ENCODE assay signal across 26 mouse cellular contexts in genomic region chrX:100629076-100629475, GRCm38 (mm10). TPM values are rescaled to one million over a fixed set of nuclear protein-coding genes. Genes with fewer than 3 reads are reported as not detected.
DNase-seq lines count a peak whose midpoint lies in the region; ATAC-seq and TF ChIP-seq lines count a peak whose summit lies in the region.
"Had no signal": no experiment of that assay in that cellular context is flagged by ENCODE, and none has a peak within 500 bp of the region (broad histone marks: within the 10 kb centered on the region; RNA-seq: fewer than 3 reads in every experiment).

No protein-coding gene starts in this region.

- no peaks in the 10 kb centered on the region for H3K9me3 ChIP-seq in liver, embryonic 12.5 days (replicated peaks)
- H3K9me3 ChIP-seq in liver, embryonic 11.5 days (ENCODE audit: control insufficient read depth, low read length), result no peaks in the 10 kb centered on the region
- H3K9me3 ChIP-seq in liver, postnatal 0 days (ENCODE audit: low read length), result no peaks in the 10 kb centered on the region
- H3K9me3 ChIP-seq: embryonic facial prominence, embryonic 15.5 days; forebrain, embryonic 12.5 days; heart, embryonic 15.5 days; hindbrain, embryonic 10.5 days had no signal

- no peak overlapping the region for H3K9ac ChIP-seq in liver, embryonic 12.5 days
- no peak overlapping the region for H3K9ac ChIP-seq in liver, embryonic 11.5 days (ENCODE audit: low read depth, low read length)
- no peak overlapping the region for H3K9ac ChIP-seq in liver, postnatal 0 days (replicated peaks)
- H3K9ac ChIP-seq: embryonic facial prominence, embryonic 15.5 days; forebrain, embryonic 12.5 days; heart, embryonic 15.5 days; hindbrain, embryonic 14.5 days had no signal

- TF ChIP-seq EP300 in liver, postnatal 0 days (IDR thresholded peaks at IDR 0.05; ENCODE audit: low read depth), result no peak

- peak; percentile 12 to 29 for DNase-seq in kidney, adult 8-10 months
- no peak for DNase-seq in kidney, postnatal 10 days
- DNase-seq in liver, embryonic 11.5 days (ENCODE audit: low spot score), result no peak
- DNase-seq in liver, postnatal 0 days, result no peak
- DNase-seq in heart, postnatal 10 days, result no peak
- DNase-seq: adrenal gland, adult 8-10 months; adrenal gland, postnatal 36 days; cerebellum, adult 2 months; cerebellum, postnatal 14 days; embryo, embryonic 11 days; gastrocnemius, postnatal 14 days; heart, adult 2 months had no signal

- H3K27me3 ChIP-seq in liver, embryonic 12.5 days (replicated peaks), result peaks cover 6% of the 10 kb centered on the region; the same call in 1 of the 2 replicates
- peaks cover 2% of the 10 kb centered on the region; the same call in 1 of the 2 replicates for H3K27me3 ChIP-seq in liver, embryonic 11.5 days (replicated peaks; ENCODE audit: control insufficient read depth, insufficient read depth, low read length)
- H3K27me3 ChIP-seq in liver, postnatal 0 days (ENCODE audit: insufficient read depth, low read length), result no peaks in the 10 kb centered on the region
- H3K27me3 ChIP-seq: forebrain, embryonic 12.5 days; heart, embryonic 15.5 days had no signal

- 64% methylated on average over 2 of the region's 2 CpGs for WGBS in liver, embryonic 12.5 days (ENCODE audit: insufficient replicate concordance)
- 86% methylated on average over 2 of the region's 2 CpGs for WGBS in liver, embryonic 11.5 days
- WGBS in liver, postnatal 0 days (ENCODE audit: insufficient replicate concordance), result 71% methylated on average over 2 of the region's 2 CpGs

- no peak overlapping the region for H3K4me3 ChIP-seq in liver, embryonic 12.5 days
- no peak overlapping the region for H3K4me3 ChIP-seq in liver, embryonic 11.5 days (ENCODE audit: low read depth, low read length)
- no peak overlapping the region for H3K4me3 ChIP-seq in liver, postnatal 0 days (ENCODE audit: low read depth, low read length)
- H3K4me3 ChIP-seq: embryonic facial prominence, embryonic 15.5 days; forebrain, embryonic 12.5 days; heart, adult 2 months; heart, embryonic 15.5 days; hindbrain, embryonic 10.5 days had no signal

- peaks cover 36% of the 10 kb centered on the region for H3K36me3 ChIP-seq in liver, embryonic 12.5 days
- H3K36me3 ChIP-seq in liver, embryonic 11.5 days (ENCODE audit: control insufficient read depth, insufficient read depth, low read length), result no peaks in the 10 kb centered on the region; the same call in 1 of the 2 replicates
- H3K36me3 ChIP-seq in liver, postnatal 0 days (replicated peaks; ENCODE audit: insufficient read depth, low read length), result peaks cover 6% of the 10 kb centered on the region; the same call in 1 of the 2 replicates
- H3K36me3 ChIP-seq: embryonic facial prominence, embryonic 15.5 days; forebrain, embryonic 12.5 days; heart, embryonic 15.5 days had no signal

- no peak for ATAC-seq in liver, embryonic 12.5 days
- ATAC-seq in liver, embryonic 11.5 days (replicated peaks; ENCODE audit: low FRiP score), result no peak
- no peak for ATAC-seq in liver, postnatal 0 days
- ATAC-seq: forebrain, embryonic 16.5 days had no signal

- H3K27ac ChIP-seq in liver, embryonic 12.5 days, result no peak overlapping the region
- no peak overlapping the region for H3K27ac ChIP-seq in liver, embryonic 11.5 days (ENCODE audit: low read depth, low read length)
- no peak overlapping the region for H3K27ac ChIP-seq in liver, postnatal 0 days (ENCODE audit: low read depth)
- H3K27ac ChIP-seq: embryonic facial prominence, embryonic 15.5 days; forebrain, embryonic 12.5 days; heart, adult 2 months; heart, embryonic 15.5 days; hindbrain, embryonic 10.5 days; hindbrain, embryonic 14.5 days had no signal

- peaks cover 28% of the 10 kb centered on the region for H3K4me1 ChIP-seq in liver, embryonic 12.5 days
- H3K4me1 ChIP-seq in liver, embryonic 11.5 days (replicated peaks; ENCODE audit: control insufficient read depth, insufficient read depth, low read length), result no peaks in the 10 kb centered on the region
- H3K4me1 ChIP-seq in liver, postnatal 0 days (ENCODE audit: insufficient read depth), result 0 out of 2 replicates have a peak, but pooled peaks cover 2% of the 10 kb centered on the region
- H3K4me1 ChIP-seq: embryonic facial prominence, embryonic 15.5 days; heart, embryonic 15.5 days had no signal

- H3K4me2 ChIP-seq in liver, embryonic 12.5 days, result peak overlapping the region; percentile 8; the same call in 1 of the 2 replicates
- H3K4me2 ChIP-seq in liver, embryonic 11.5 days, result no peak overlapping the region
- 0 out of 2 replicates have a peak overlapping the region, but pooled peaks have one; percentile 3 for H3K4me2 ChIP-seq in liver, postnatal 0 days (ENCODE audit: low read depth, low read length)
- H3K4me2 ChIP-seq: embryonic facial prominence, embryonic 15.5 days; heart, embryonic 11.5 days; heart, embryonic 15.5 days; hindbrain, embryonic 14.5 days had no signal

- intact Hi-C loops in heart, postnatal 10 days (cut with DNase I), result loop anchor here (10.0 kb wide), 1 partner anchor 106 kb away; no protein-coding TSS in a partner anchor

- TF ChIP-seq CTCF in liver, postnatal 0 days (IDR thresholded peaks at IDR 0.05; ENCODE audit: low read depth), result no peak

RNA-seq across cellular contexts. Expression of gene Pdzd11, which starts 2.7 kb away (rescaled TPM):
- polyA plus RNA-seq in liver, embryonic 12.5 days (2016; fragmentation: Nextera tagmentation; extraction: Ambion mirVana), result 67.4 and 70.5 TPM in 2 replicates
- polyA plus RNA-seq in liver, embryonic 11.5 days (2014; fragmentation: Nextera tagmentation; extraction: Ambion mirVana), result 88.5 and 97.0 TPM in 2 replicates
- 40.0 and 40.2 TPM in 2 replicates for polyA plus RNA-seq in liver, postnatal 0 days (2015; fragmentation: Nextera tagmentation; extraction: Ambion mirVana)
- 10 to 100 TPM; 34.5 to 35.5 TPM for total RNA-seq in heart, postnatal 10 days (2021)

RNA-seq across cellular contexts. Expression of gene Kif4, which starts 3.5 kb away (rescaled TPM):
- polyA plus RNA-seq in liver, embryonic 12.5 days (2016; fragmentation: Nextera tagmentation; extraction: Ambion mirVana), result 29.2 and 31.8 TPM in 2 replicates
- 33.5 and 35.6 TPM in 2 replicates for polyA plus RNA-seq in liver, embryonic 11.5 days (2014; fragmentation: Nextera tagmentation; extraction: Ambion mirVana)
- 6.7 and 8.4 TPM in 2 replicates for polyA plus RNA-seq in liver, postnatal 0 days (2015; fragmentation: Nextera tagmentation; extraction: Ambion mirVana)
- 1 to 10 TPM; 8.6 to 8.8 TPM for total RNA-seq in heart, postnatal 10 days (2021)

RNA-seq across cellular contexts. Expression of gene Arr3, which starts 23.8 kb away (rescaled TPM):
- not detected in 2 replicates for polyA plus RNA-seq in liver, embryonic 12.5 days (2016; fragmentation: Nextera tagmentation; extraction: Ambion mirVana)
- polyA plus RNA-seq in liver, embryonic 11.5 days (2014; fragmentation: Nextera tagmentation; extraction: Ambion mirVana), result not detected in 2 replicates
- polyA plus RNA-seq in liver, postnatal 0 days (2015; fragmentation: Nextera tagmentation; extraction: Ambion mirVana), result not detected in 2 replicates
- total RNA-seq in heart, postnatal 10 days (2021), result not detected
- total RNA-seq: adrenal gland, adult 8-10 months; adrenal gland, postnatal 36 days; common myeloid progenitor, adult 5-6 weeks; ES-E14; gastrocnemius, postnatal 14 days; heart, adult 2 months; heart, postnatal 25 days had no signal
- polyA plus RNA-seq: cerebellum, adult 2 months; embryonic facial prominence, embryonic 11.5 days; embryonic facial prominence, embryonic 15.5 days; forebrain, embryonic 12.5 days; forebrain, embryonic 16.5 days; gonadal fat pad, adult 2 months; heart, adult 2 months; hindbrain, embryonic 10.5 days; hindbrain, embryonic 14.5 days had no signal

RNA-seq across cellular contexts. Expression of gene P2ry4, which starts 34.4 kb away (rescaled TPM):
- 0.07 and 0.10 TPM in 2 replicates for polyA plus RNA-seq in liver, embryonic 12.5 days (2016; fragmentation: Nextera tagmentation; extraction: Ambion mirVana)
- 0.06 TPM in 1 of 2 replicates, not detected in the other for polyA plus RNA-seq in liver, embryonic 11.5 days (2014; fragmentation: Nextera tagmentation; extraction: Ambion mirVana)
- 0.99 and 1.2 TPM in 2 replicates for polyA plus RNA-seq in liver, postnatal 0 days (2015; fragmentation: Nextera tagmentation; extraction: Ambion mirVana)
- not detected for total RNA-seq in heart, postnatal 10 days (2021)
- total RNA-seq: adrenal gland, postnatal 36 days; common myeloid progenitor, adult 5-6 weeks; ES-E14; gastrocnemius, postnatal 14 days; heart, adult 2 months; heart, postnatal 25 days had no signal
- polyA plus RNA-seq: embryonic facial prominence, embryonic 11.5 days; forebrain, embryonic 12.5 days; forebrain, embryonic 16.5 days; heart, adult 2 months; heart, embryonic 11.5 days; heart, embryonic 15.5 days; hindbrain, embryonic 10.5 days; hindbrain, embryonic 14.5 days had no signal

RNA-seq across cellular contexts. Expression of gene Awat1, which starts 57.0 kb away (rescaled TPM):
- not detected in 2 replicates for polyA plus RNA-seq in liver, embryonic 12.5 days (2016; fragmentation: Nextera tagmentation; extraction: Ambion mirVana)
- not detected in 2 replicates for polyA plus RNA-seq in liver, embryonic 11.5 days (2014; fragmentation: Nextera tagmentation; extraction: Ambion mirVana)
- polyA plus RNA-seq in liver, postnatal 0 days (2015; fragmentation: Nextera tagmentation; extraction: Ambion mirVana), result not detected in 2 replicates
- total RNA-seq in heart, postnatal 10 days (2021), result not detected
- total RNA-seq: adrenal gland, adult 8-10 months; adrenal gland, postnatal 36 days; common myeloid progenitor, adult 5-6 weeks; ES-E14; gastrocnemius, postnatal 14 days; heart, adult 2 months; heart, postnatal 25 days had no signal
- polyA plus RNA-seq: cerebellum, adult 2 months; embryonic facial prominence, embryonic 11.5 days; embryonic facial prominence, embryonic 15.5 days; forebrain, embryonic 12.5 days; forebrain, embryonic 16.5 days; frontal cortex, adult 2 months; gonadal fat pad, adult 2 months; heart, adult 2 months; heart, embryonic 11.5 days; heart, embryonic 15.5 days; hindbrain, embryonic 10.5 days; hindbrain, embryonic 14.5 days had no signal

Comparison
In these comparisons a context has a peak if more than half of its experiments do, and no peak if none do; other contexts are left out.
1. DNase-seq: peak in kidney, adult 8-10 months (2 of 2); none in kidney, postnatal 10 days (single experiment), liver, embryonic 11.5 days (single experiment), liver, postnatal 0 days (single experiment) and heart, postnatal 10 days (0 of 2).